Mouse (Mus musculus) kidney, adult 2 months (tissue): ENCODE data around the gene Mxd3. TPM values are rescaled to one million over a fixed set of nuclear protein-coding genes. Genes with fewer than 3 reads are reported as not detected.

ENCODE experiments used
- DNase-seq: peaks from one replicate; pipeline ENCODE4 v3.0.0; 2021
- H3K27ac ChIP-seq: fragments of 200-500 bp; 2 replicates; pipeline ENCODE4 v1.5.1; 2012; ENCODE audit warnings: low read depth, low read length, control low read depth, inconsistent platforms; ENCODE audit not compliant: insufficient read depth
- H3K27me3 ChIP-seq: fragments of 200-500 bp; replicated peaks from 2 replicates; pipeline ENCODE4 v1.6.1; 2012; ENCODE audit warnings: mild to moderate bottlenecking, moderate library complexity, low read length, inconsistent platforms; ENCODE audit not compliant: control insufficient read depth, insufficient read depth
- H3K36me3 ChIP-seq: fragments of 200-500 bp; 2 replicates; pipeline ENCODE4 v1.6.1; 2012; ENCODE audit warnings: mild to moderate bottlenecking, moderate library complexity, low read length, inconsistent platforms; ENCODE audit not compliant: control insufficient read depth, insufficient read depth
- H3K4me1 ChIP-seq: fragments of 200-500 bp; 2 replicates; pipeline ENCODE4 v1.6.1; 2011; ENCODE audit warnings: low read length; ENCODE audit not compliant: control insufficient read depth, insufficient read depth
- H3K4me3 ChIP-seq: fragments of 200-500 bp; 2 replicates; pipeline ENCODE4 v1.5.1; 2011; ENCODE audit warnings: mild to moderate bottlenecking, low read depth, low read length, control low read depth; ENCODE audit not compliant: insufficient read depth
- CTCF ChIP-seq: fragments of 200-500 bp; conservative IDR thresholded peaks from 2 replicates; pipeline ENCODE4 v1.5.1; 2011; ENCODE audit warnings: low read depth, mild to moderate bottlenecking, control low read depth, low read length, moderate library complexity, mixed read lengths; ENCODE audit not compliant: insufficient read depth, insufficient read length
- POLR2A ChIP-seq: fragments of 200-500 bp; IDR thresholded peaks from one replicate; pipeline ENCODE4 v1.6.1; 2011; ENCODE audit warnings: low read depth, low read length, control low read depth
- WGBS: fragments of 180-500 bp; shearing (Covaris S2); methylation state at CpG from one replicate; pipeline ENCODE4 v1.1.7; 2018; 5-methylcytosine and 5-hydroxymethylcytosine counted together
- polyA plus RNA-seq: library from polyadenylated mRNA; depleted of rRNA; stranded (reverse); fragments of >200 nt; gene quantifications from 2 replicates; pipeline ENCODE4 v1.2.3, GENCODE M21; 2012; rRNA removed

Gene Mxd3
- polyA plus RNA-seq: 1.2 and 1.3 TPM in 2 replicates

DNA sequence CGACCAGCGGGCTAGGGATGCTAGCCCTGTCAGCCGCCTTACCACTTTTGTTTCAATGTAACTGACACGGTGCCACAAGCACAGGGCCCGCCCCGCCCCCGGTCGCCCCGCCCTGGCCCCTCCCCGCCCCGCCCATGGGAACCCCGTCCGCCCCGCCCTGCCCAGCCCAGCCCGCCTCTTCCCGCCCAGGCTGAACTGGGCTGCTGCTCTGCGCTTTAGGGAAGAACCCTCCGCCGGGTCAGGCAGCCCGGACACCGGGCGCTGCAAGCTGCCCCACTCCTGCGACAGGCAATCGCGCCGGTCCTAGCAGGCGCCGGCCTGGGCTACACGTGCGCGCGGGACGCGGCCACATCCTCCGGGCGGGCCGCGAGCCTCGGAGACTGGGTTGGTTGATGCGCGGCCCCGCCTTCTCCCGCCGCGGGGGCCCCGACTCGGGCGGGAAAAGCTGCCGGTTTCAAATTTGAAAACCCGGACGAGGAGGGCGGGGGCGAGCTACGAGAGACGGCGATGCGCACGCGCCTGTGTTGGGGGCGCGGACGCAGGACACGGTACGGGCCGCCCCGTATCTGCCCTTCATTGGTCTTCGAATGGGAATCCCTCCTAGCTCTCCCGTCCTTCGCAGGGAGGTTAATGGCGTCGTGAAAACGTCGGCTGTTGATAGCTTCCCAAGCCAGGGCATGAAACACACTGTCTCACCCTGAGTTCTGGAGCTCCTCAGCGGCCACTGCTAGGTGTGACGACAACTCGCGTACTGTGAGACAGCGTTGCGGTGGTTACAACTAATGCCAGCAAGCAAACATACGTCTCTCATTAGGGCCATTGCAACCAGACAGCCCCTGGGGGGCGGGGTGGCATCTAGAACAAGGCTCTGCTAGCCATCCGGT lies at the start of gene Mxd3:
Mxd3 (minus strand) TSS at position 141 of the 884 bp plus-strand sequence.
- DNase-seq: peak; percentile 88
- no peaks in the 10 kb centered on the region for H3K36me3 ChIP-seq
- H3K27ac ChIP-seq: no peak within 1 kb of the TSS
- peak within 1 kb of the TSS; percentile 57 for H3K4me3 ChIP-seq
- TF ChIP-seq POLR2A: no peak
- TF ChIP-seq CTCF: no peak
- under 1% methylated on average over 81 of the region's 82 CpGs for WGBS
- H3K27me3 ChIP-seq: no peaks in the 10 kb centered on the region
- peaks cover 8% of the 10 kb centered on the region; the same call in 1 of the 2 replicates for H3K4me1 ChIP-seq

DNA sequence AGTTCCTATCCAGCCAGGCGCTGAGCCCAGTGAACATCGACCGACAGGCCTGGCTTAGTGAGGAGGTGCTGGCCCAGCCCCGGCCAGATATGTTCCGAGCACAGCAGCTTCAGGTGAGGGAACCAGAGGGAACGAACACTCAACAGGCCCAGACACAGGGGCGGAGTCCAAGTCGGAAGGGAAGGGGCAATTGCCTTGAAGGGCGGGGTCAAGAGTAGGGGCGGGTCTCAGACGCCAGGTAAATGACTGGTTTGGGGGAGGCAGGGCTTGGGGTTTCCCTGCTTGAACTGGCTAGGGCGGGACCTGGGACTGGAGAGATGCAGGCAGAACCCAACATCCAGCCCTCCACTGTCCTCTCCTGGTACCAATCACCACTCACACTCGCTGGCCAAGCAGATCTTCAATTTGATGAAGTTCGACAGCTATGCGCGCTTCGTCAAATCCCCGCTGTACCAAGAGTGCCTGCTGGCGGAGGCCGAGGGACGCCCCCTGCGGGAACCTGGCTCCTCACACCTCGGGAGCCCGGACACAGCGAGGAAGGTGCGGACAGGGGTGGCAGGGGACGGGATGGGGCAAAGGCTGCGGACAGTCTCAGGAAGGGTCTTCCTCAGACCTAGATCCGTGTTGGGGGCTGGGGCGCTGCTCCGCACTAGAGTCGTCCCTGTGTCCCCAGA lies 49.4 kb upstream of the Mxd3 start:
- TF ChIP-seq POLR2A: no peak
- no peak for TF ChIP-seq CTCF
- Histone ChIP-seq H3K36me3 (no peaks in the 10 kb centered on the region), H3K4me3 (no peak overlapping the region), H3K27ac (no peak overlapping the region), H3K27me3 (no peaks in the 10 kb centered on the region), H3K4me1 (no peaks in the 10 kb centered on the region)
- 24% methylated on average over 32 of the region's 32 CpGs for WGBS
- peak; percentile 62 for DNase-seq

DNA sequence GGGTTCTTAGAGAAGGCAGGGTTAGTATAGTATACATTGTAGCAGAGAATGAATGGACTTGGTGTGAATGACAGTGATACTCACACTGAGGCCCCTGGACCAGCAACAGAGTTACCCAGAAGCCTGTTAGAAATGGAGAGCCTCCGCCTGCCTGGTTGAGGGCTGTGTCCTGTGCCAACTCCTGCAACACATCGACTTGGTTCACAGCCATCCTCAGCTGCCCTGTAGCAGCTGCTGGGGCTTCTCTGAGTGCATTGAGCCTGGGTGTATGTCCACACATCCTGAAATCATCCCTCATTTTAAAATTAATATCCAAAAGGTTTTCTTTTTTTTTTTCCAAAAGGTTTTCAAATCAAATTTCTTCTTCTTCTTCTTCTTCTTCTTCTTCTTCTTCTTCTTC lies 46.3 kb upstream of the Mxd3 start:
- H3K36me3 ChIP-seq: no peaks in the 10 kb centered on the region
- no peak for TF ChIP-seq POLR2A
- no peak for TF ChIP-seq CTCF
- 63% methylated on average over 2 of the region's 2 CpGs for WGBS
- no peaks in the 10 kb centered on the region for H3K4me1 ChIP-seq
- H3K27ac ChIP-seq: no peak overlapping the region
- no peak for DNase-seq
- no peaks in the 10 kb centered on the region for H3K27me3 ChIP-seq
- H3K4me3 ChIP-seq: no peak overlapping the region

DNA sequence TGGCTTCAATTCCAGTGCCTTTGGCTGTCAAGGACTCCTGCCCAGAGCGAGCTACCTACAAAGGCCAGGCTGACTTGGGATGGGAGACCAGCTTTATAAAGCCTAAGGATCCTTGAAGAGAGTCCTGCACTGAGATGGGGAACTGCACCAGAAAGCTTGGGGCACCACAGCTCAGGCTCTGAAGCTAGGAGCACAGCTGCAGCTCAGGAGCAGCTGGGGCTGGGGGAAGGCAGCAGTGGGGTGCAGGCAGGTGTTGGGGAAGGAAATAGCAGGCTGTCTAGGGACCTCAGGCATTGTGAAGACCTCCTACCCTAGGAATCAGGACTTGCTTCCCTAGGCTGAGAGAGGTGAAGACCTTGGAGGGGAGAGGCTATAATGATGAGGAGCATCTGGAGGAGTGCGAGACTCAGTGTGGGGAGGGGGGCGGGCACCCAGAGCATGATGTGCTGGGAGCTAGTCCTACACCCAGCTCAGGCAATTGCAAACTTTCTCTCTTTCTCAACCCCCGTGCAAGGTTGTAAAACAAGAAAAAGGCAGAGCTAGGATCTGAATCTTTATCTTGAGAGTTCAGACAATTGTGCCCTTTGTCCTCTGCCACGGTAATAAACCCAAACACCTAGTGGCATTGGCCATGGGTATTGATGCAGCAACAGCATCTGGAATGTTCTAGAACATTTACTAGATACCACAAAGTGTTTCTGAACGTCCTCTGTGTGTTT lies 44.7 kb upstream of the Mxd3 start:
- H3K27me3 ChIP-seq: no peaks in the 10 kb centered on the region
- no peak for DNase-seq
- no peaks in the 10 kb centered on the region for H3K36me3 ChIP-seq
- 59% methylated on average over 6 of the region's 6 CpGs for WGBS
- H3K27ac ChIP-seq: no peak overlapping the region
- TF ChIP-seq POLR2A (no peak), CTCF (no peak)
- no peaks in the 10 kb centered on the region for H3K4me1 ChIP-seq
- H3K4me3 ChIP-seq: no peak overlapping the region

DNA sequence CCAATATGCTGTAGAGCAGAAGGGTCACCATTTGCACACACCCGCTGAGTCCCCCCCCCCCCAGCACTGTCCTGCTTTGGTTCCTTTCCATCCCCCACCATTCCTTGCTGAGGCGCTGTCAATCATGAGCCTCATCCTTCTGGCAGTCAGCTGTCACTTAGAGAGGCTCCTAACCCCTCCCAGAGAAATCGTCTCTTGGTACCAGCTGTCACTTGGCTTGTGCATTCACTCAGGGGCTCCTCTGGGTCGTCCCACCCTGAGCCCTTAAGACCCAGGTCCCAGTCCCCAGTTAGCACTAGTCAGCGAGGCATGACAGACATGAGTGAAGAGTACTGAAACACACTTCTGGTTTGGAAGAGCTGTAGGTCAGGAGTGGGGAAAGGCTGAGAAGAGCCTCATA lies 42.1 kb upstream of the Mxd3 start:
- no peak for DNase-seq
- H3K27ac ChIP-seq: no peak overlapping the region
- H3K4me1 ChIP-seq: no peaks in the 10 kb centered on the region
- no peaks in the 10 kb centered on the region for H3K27me3 ChIP-seq
- no peaks in the 10 kb centered on the region for H3K36me3 ChIP-seq
- TF ChIP-seq POLR2A (no peak), CTCF (no peak)
- WGBS: 68% methylated on average over 5 of the region's 5 CpGs
- no peak overlapping the region for H3K4me3 ChIP-seq

DNA sequence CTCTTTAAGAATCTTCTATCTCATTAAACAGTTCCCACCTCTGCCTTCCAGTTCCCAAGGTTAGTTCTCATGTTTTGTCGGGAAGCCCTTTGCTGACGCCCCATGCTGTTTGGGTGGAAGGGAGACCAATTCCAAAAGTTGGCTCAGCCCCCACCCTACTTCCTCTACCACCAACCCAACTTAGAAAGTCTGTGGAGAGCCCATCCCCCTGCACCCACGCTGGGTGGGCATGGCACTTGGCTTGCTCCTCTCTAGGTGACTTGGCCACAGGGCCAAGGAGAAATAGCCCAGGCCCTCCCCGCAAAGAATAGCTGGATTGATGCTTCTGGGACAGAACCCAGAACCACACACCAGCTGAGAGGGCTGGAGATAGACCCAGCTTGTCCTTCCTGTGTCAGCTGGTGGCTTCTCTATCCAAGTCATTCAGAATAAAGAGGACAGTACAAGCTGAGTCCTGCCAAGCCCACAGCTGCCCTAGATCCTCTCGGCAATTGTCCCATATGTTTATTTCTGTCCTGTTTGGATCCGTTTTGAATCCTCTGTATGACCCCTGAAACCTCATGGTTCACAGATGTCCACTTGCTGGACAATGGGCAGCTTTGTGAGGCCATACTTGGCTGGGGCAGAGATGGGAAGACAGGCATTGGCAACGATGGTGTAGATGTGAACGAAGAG lies 41.5 kb upstream of the Mxd3 start:
- 73% methylated on average over 8 of the region's 8 CpGs for WGBS
- Histone ChIP-seq H3K27me3 (no peaks in the 10 kb centered on the region), H3K27ac (no peak overlapping the region), H3K4me1 (no peaks in the 10 kb centered on the region), H3K36me3 (no peaks in the 10 kb centered on the region), H3K4me3 (no peak overlapping the region)
- TF ChIP-seq CTCF (no peak), POLR2A (no peak)
- DNase-seq: no peak

DNA sequence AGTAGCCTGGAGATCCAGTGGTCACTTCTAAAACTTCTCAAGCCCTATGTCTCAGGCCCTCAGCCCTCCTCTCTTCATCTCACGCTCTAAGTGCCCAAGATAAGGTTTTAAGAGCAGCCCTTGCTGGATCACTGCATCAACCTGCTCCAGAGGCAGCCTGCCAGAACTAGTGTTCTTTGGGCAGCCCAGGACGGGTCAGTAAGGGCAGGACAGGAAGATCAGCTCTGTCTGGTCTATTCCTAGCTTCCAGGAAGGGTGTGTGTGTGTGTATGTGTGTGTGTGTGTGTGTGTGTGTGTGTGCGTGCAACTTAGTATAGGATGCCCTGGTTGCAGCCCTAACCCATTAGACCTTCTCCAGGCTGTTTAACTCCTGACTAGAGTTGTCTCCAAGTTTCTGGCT lies 40.6 kb upstream of the Mxd3 start:
- no peaks in the 10 kb centered on the region for H3K4me1 ChIP-seq
- peak; percentile 88 for DNase-seq
- no peaks in the 10 kb centered on the region for H3K27me3 ChIP-seq
- no peaks in the 10 kb centered on the region for H3K36me3 ChIP-seq
- WGBS: 32% methylated on average over 3 of the region's 3 CpGs
- TF ChIP-seq CTCF: no peak
- TF ChIP-seq POLR2A: no peak
- H3K4me3 ChIP-seq: peak overlapping the region; percentile 19; the same call in 1 of the 2 replicates
- H3K27ac ChIP-seq: 0 out of 2 replicates have a peak overlapping the region, but pooled peaks have one; percentile 30
